Mouse (Mus musculus) lung, embryonic 16.5 days (tissue): ENCODE results near the gene Ascc1. TPM values are rescaled to one million over a fixed set of nuclear protein-coding genes. Genes with fewer than 3 reads are reported as not detected.
A peak's percentile ranks its signal among the peaks of the same experiment; 100 is the strongest.

Experiments
- ATAC-seq: fragments of 200-750 bp; cut with Nextera tagmentation; 2 replicates; pipeline ENCODE4 v1.8.0; 2017; ENCODE audit warnings: low read depth, mild to moderate bottlenecking, moderate library complexity
- H3K27ac ChIP-seq: fragments of 300-500 bp; sonication (generic); 2 replicates; pipeline ENCODE4 v1.5.1; 2014; ENCODE audit warnings: mild to moderate bottlenecking, control low read depth, low read length
- H3K27me3 ChIP-seq: fragments of 300-500 bp; sonication (generic); 2 replicates; pipeline ENCODE4 v1.6.1; 2014; ENCODE audit warnings: low read depth, low read length, mixed read lengths; ENCODE audit not compliant: control insufficient read depth, insufficient read depth
- H3K36me3 ChIP-seq: fragments of 300-500 bp; sonication (generic); 2 replicates; pipeline ENCODE4 v1.6.1; 2014; ENCODE audit warnings: low read length; ENCODE audit not compliant: control insufficient read depth, insufficient read depth
- H3K4me1 ChIP-seq: fragments of 300-500 bp; sonication (generic); replicated peaks from 2 replicates; pipeline ENCODE4 v1.6.1; 2014; ENCODE audit warnings: low read length, mixed read lengths; ENCODE audit not compliant: control insufficient read depth, insufficient read depth
- H3K4me2 ChIP-seq: fragments of 300-500 bp; sonication (generic); 2 replicates; pipeline ENCODE4 v1.6.1; 2014; ENCODE audit warnings: low read depth, low read length, control low read depth
- H3K4me3 ChIP-seq: fragments of 300-500 bp; sonication (generic); 2 replicates; pipeline ENCODE4 v1.5.1; 2014; ENCODE audit warnings: mild to moderate bottlenecking, low read length, control low read depth
- H3K9ac ChIP-seq: fragments of 300-500 bp; sonication (generic); 2 replicates; pipeline ENCODE4 v1.6.1; 2014; ENCODE audit warnings: low read length, control low read depth
- H3K9me3 ChIP-seq: fragments of 300-500 bp; sonication (generic); 2 replicates; pipeline ENCODE4 v1.6.1; 2016; ENCODE audit warnings: low read length; ENCODE audit not compliant: control insufficient read depth
- WGBS: fragments of 180-500 bp; shearing (Covaris S2); extraction: QIAGEN DNeasy Blood & Tissue Kit; methylation state at CpG from one replicate; pipeline ENCODE4 v1.1.7; 2014; 5-methylcytosine and 5-hydroxymethylcytosine counted together
- polyA plus RNA-seq: library from polyadenylated mRNA; unstranded; fragments of >200 nt; fragmentation: Nextera tagmentation; extraction: Ambion mirVana; gene quantifications from 2 replicates; pipeline ENCODE4 v1.2.1, GENCODE M21; 2015

Gene Ascc1
- polyA plus RNA-seq, 1 experiment from 2014 or later, result 48.2 TPM

DNA sequence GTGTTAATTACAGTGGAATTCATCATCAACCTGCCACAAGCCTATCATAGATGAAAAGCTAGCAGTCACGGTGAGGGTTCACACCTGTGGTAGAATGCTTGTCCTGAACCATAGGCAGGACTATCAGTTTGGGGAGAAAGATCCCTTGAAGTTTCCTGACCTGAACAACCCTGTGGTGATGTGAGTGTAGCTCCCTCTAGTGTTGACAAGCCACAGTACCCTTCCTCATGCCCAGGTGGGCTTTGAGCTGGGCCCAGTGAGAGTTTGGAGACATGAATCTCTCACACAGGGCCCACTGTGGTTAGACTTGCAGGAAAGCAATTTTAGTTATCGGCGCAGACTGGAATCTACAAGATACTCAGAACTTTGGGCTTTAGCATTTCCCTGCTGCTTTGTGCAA, 63.9 kb downstream of the Ascc1 start:
- Histone ChIP-seq H3K36me3 (no peaks in the 10 kb centered on the region), H3K4me2 (no peak overlapping the region), H3K9me3 (no peaks in the 10 kb centered on the region), H3K4me1 (no peaks in the 10 kb centered on the region), H3K9ac (no peak overlapping the region), H3K27ac (no peak overlapping the region), H3K27me3 (no peaks in the 10 kb centered on the region), H3K4me3 (no peak overlapping the region)
- ATAC-seq, result 0 out of 2 replicates have a peak, but pooled peaks have one; percentile 26
- WGBS, result 73% methylated on average over 3 of the region's 3 CpGs

GRCm38 (mm10) chr10:60075159-60075558, 72.6 kb downstream of the Ascc1 start:
- H3K27me3 ChIP-seq, result no peaks in the 10 kb centered on the region
- H3K4me2 ChIP-seq, result no peak overlapping the region
- 83% methylated on average over 1 of the region's 1 CpGs for WGBS
- no peaks in the 10 kb centered on the region for H3K9me3 ChIP-seq
- no peak for ATAC-seq
- H3K36me3 ChIP-seq, result no peaks in the 10 kb centered on the region
- H3K4me1 ChIP-seq, result peaks cover 13% of the 10 kb centered on the region
- H3K27ac ChIP-seq, result no peak overlapping the region
- H3K4me3 ChIP-seq, result no peak overlapping the region
- no peak overlapping the region for H3K9ac ChIP-seq

- no peak for ATAC-seq
- no peaks in the 10 kb centered on the region for H3K9me3 ChIP-seq
- H3K9ac ChIP-seq, result no peak overlapping the region
- no peaks in the 10 kb centered on the region for H3K27me3 ChIP-seq
- WGBS, result 90% methylated on average over 7 of the region's 7 CpGs
- no peak overlapping the region for H3K4me2 ChIP-seq
- H3K4me1 ChIP-seq, result peaks cover 28% of the 10 kb centered on the region
- no peaks in the 10 kb centered on the region for H3K36me3 ChIP-seq
- H3K4me3 ChIP-seq, result no peak overlapping the region
- H3K27ac ChIP-seq, result no peak overlapping the region
These were observed 74.6 kb downstream of the Ascc1 start for GRCm38 (mm10) chr10:60077226-60077625.

- Histone ChIP-seq H3K27me3 (no peaks in the 10 kb centered on the region), H3K9ac (no peak overlapping the region), H3K27ac (no peak overlapping the region), H3K36me3 (no peaks in the 10 kb centered on the region), H3K4me2 (no peak overlapping the region), H3K9me3 (no peaks in the 10 kb centered on the region), H3K4me1 (peaks cover 28% of the 10 kb centered on the region), H3K4me3 (no peak overlapping the region)
- ATAC-seq, result peak; percentile 53
- 46% methylated on average over 18 of the region's 18 CpGs for WGBS
These were observed 75.3 kb downstream of the Ascc1 start for GRCm38 (mm10) chr10:60077736-60078560.

DNA sequence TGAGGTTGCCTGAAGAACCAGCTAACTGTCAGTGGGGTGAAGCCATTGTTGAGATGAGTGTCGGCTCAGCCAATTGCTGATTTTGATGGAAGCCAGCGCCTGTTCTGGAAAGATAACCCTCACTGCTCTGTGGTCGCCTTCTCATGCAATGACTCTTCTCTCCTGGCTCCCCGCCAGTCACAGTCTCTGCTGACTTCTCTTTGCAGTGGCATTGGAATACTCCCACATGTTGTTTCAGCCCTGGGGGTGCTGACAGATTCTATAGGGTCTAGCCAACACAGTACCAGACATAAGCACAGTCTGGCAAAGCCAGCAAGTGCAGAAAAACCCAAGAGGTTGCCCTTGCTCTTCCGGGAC, 75.9 kb downstream of the Ascc1 start:
- H3K27ac ChIP-seq, result no peak overlapping the region
- no peaks in the 10 kb centered on the region for H3K36me3 ChIP-seq
- no peak overlapping the region for H3K9ac ChIP-seq
- peaks cover 28% of the 10 kb centered on the region for H3K4me1 ChIP-seq
- H3K27me3 ChIP-seq, result no peaks in the 10 kb centered on the region
- H3K4me2 ChIP-seq, result no peak overlapping the region
- H3K4me3 ChIP-seq, result no peak overlapping the region
- peak; percentile 86 for ATAC-seq
- WGBS, result 41% methylated on average over 5 of the region's 5 CpGs
- H3K9me3 ChIP-seq, result no peaks in the 10 kb centered on the region

DNA sequence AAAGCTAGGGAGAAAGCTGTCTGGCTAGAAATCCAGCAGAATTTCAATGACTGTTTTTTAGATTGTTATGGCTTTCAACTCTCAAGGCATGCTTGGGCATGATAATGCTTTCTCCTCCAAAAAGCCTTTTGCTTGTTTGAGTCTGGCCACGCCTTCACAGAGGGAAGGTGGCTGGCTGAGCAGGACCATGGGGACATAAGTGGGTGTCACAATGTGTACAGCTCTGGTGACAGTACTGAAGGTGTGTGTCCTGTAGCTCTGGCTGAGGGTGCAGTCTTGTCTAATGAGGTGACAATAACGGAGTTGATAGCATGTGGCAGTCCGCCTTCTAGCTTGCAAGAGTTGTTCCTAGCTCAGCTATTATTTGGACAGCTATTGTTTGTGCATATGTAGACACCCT, 77.6 kb downstream of the Ascc1 start:
- Histone ChIP-seq H3K4me3 (no peak overlapping the region), H3K9me3 (no peaks in the 10 kb centered on the region), H3K27me3 (no peaks in the 10 kb centered on the region), H3K27ac (no peak overlapping the region), H3K4me2 (no peak overlapping the region), H3K36me3 (no peaks in the 10 kb centered on the region), H3K9ac (no peak overlapping the region), H3K4me1 (peaks cover 28% of the 10 kb centered on the region)
- ATAC-seq, result peak; percentile 15; the same call in 1 of the 2 replicates
- WGBS, result 50% methylated on average over 3 of the region's 3 CpGs

- WGBS, result 17% methylated on average over 5 of the region's 5 CpGs
- Histone ChIP-seq H3K9ac (no peak overlapping the region), H3K9me3 (no peaks in the 10 kb centered on the region), H3K27me3 (no peaks in the 10 kb centered on the region), H3K4me3 (no peak overlapping the region), H3K36me3 (no peaks in the 10 kb centered on the region), H3K27ac (peak overlapping the region; percentile 6), H3K4me1 (peaks cover 28% of the 10 kb centered on the region), H3K4me2 (no peak overlapping the region)
- no peak for ATAC-seq
These were observed 78.0 kb downstream of the Ascc1 start for GRCm38 (mm10) chr10:60080601-60080981.

- ATAC-seq, result no peak; the same call in 1 of the 2 replicates
- Histone ChIP-seq H3K27ac (peak overlapping the region; percentile 53), H3K4me2 (no peak overlapping the region), H3K36me3 (no peaks in the 10 kb centered on the region), H3K9ac (no peak overlapping the region), H3K4me3 (no peak overlapping the region), H3K27me3 (no peaks in the 10 kb centered on the region), H3K4me1 (peaks cover 28% of the 10 kb centered on the region), H3K9me3 (no peaks in the 10 kb centered on the region)
- 42% methylated on average over 17 of the region's 21 CpGs for WGBS
These were observed 78.6 kb downstream of the Ascc1 start for GRCm38 (mm10) chr10:60080982-60081825.

DNA sequence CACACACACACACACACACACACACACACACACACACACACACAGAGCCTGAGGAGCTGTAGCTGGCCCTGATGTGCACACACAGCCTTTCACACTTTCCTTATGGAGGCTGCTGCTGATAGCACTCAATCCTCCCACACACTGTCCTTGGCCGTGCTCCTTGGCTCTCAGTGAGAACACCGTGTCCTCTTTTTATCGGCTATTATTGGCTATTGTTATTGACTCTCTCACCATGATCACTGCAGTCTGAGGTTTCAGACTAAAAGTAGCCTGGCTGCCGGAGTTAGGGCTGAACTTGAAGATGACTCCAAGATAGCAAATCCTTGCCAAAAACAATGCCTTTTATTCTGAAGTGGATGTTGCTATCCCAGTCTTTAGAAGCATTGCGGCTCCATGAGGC, 79.3 kb downstream of the Ascc1 start:
- no peak overlapping the region for H3K9ac ChIP-seq
- H3K4me2 ChIP-seq, result peak overlapping the region; percentile 18; the same call in 1 of the 2 replicates
- WGBS, result 34% methylated on average over 5 of the region's 5 CpGs
- H3K27ac ChIP-seq, result 0 out of 2 replicates have a peak overlapping the region, but pooled peaks have one; percentile 26
- peaks cover 28% of the 10 kb centered on the region for H3K4me1 ChIP-seq
- no peaks in the 10 kb centered on the region for H3K36me3 ChIP-seq
- H3K9me3 ChIP-seq, result no peaks in the 10 kb centered on the region
- no peaks in the 10 kb centered on the region for H3K27me3 ChIP-seq
- peak; percentile 71 for ATAC-seq
- H3K4me3 ChIP-seq, result no peak overlapping the region
